Mouse (Mus musculus): ENCODE measurements around the gene Hcn2. TPM values are rescaled to one million over a fixed set of nuclear protein-coding genes. Genes with fewer than 3 reads are reported as not detected.

Hcn2 gene
- total and polyA plus RNA-seq, 2 experiments from 2014 or later = 5.5 to 92.6 TPM

DNA sequence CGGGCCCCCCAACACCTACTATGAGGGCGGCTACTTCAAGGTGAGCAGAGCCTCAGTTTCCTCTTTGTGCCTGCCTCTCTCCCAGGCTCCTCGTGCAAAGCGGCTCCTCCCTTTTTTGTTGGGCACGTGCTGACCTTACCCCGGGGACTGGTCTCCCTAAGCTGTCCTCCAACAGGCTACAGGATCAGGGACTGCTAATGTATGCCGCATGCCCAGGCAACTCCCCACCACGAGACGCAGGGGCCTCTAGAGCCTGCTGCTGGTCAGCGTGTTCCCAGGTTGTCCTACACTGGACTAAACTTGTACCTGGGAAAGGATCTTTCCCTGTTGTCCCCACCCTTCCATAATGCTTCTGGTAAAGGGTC, 33.9 kb upstream of the Hcn2 start:
- WGBS = 0% methylated on average over 9 of the region's 10 CpGs
- peak overlapping the region; percentile 84 for H3K9ac ChIP-seq (replicated peaks; ENCODE audit: low read length)
- DNase-seq (ENCODE audit: low spot score) (no peak), ATAC-seq (no peak)
- peaks cover 34% of the 10 kb centered on the region for H3K36me3 ChIP-seq (ENCODE audit: insufficient read depth, low read length)
- H3K27me3 ChIP-seq (ENCODE audit: insufficient read depth, low read length) = no peaks in the 10 kb centered on the region
- H3K9me3 ChIP-seq (ENCODE audit: low read length) = no peaks in the 10 kb centered on the region
- no peak for TF ChIP-seq CTCF (IDR thresholded peaks at IDR 0.05; ENCODE audit: low read depth)
- H3K4me1 ChIP-seq (ENCODE audit: insufficient read depth, low read length) = peaks cover 17% of the 10 kb centered on the region
- H3K4me2 ChIP-seq (ENCODE audit: low read depth, low read length) = peak overlapping the region; percentile 96
- peak overlapping the region; percentile 73 for H3K4me3 ChIP-seq (ENCODE audit: low read length)
- H3K27ac ChIP-seq = peak overlapping the region; percentile 85

DNA sequence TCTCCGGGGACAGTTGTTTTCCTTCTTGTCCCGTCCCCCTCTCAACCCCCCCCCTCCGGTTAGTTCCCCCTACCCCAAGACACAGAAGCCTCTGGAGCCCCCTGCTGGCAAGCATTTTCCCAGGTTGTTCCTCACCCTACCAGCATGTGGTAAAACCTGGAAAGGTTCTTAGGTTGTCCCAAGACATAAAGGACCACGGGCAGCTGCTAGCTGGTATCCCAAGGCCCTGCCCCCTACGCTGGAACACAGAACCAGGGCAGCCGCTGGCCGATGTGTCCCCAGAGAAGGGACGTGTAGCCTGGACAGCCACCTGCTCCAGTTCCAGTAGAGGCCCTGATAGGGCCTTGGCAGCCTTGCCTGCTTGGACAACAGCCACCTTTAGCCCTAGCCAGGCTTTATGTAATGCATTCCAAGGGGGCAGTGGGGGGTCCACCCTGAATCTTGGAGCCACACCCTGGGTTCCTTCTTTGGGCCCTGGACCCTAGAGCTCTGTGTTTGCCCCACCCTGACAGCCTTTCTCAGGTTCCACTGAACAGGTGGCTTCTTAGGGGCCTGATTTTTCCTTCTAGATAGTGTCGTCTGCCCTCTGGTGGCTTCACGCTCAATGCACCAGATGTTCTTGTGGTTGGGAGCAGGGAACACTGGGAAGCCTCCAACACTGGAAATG, 33.4 kb upstream of the Hcn2 start:
- Histone ChIP-seq H3K4me2 (ENCODE audit: low read depth, low read length) (peak overlapping the region; percentile 96), H3K36me3 (ENCODE audit: insufficient read depth, low read length) (peaks cover 37% of the 10 kb centered on the region), H3K9me3 (ENCODE audit: low read length) (no peaks in the 10 kb centered on the region), H3K9ac (replicated peaks; ENCODE audit: low read length) (peak overlapping the region; percentile 84), H3K4me1 (ENCODE audit: insufficient read depth, low read length) (peaks cover 17% of the 10 kb centered on the region), H3K27me3 (ENCODE audit: insufficient read depth, low read length) (no peaks in the 10 kb centered on the region), H3K4me3 (ENCODE audit: low read length) (peak overlapping the region; percentile 73), H3K27ac (peak overlapping the region; percentile 85)
- DNase-seq (ENCODE audit: low spot score) = peak; percentile 70
- ATAC-seq = no peak
- peak; percentile 64 for TF ChIP-seq CTCF (IDR thresholded peaks at IDR 0.05; ENCODE audit: low read depth)
- WGBS = 2% methylated on average over 10 of the region's 10 CpGs

DNA sequence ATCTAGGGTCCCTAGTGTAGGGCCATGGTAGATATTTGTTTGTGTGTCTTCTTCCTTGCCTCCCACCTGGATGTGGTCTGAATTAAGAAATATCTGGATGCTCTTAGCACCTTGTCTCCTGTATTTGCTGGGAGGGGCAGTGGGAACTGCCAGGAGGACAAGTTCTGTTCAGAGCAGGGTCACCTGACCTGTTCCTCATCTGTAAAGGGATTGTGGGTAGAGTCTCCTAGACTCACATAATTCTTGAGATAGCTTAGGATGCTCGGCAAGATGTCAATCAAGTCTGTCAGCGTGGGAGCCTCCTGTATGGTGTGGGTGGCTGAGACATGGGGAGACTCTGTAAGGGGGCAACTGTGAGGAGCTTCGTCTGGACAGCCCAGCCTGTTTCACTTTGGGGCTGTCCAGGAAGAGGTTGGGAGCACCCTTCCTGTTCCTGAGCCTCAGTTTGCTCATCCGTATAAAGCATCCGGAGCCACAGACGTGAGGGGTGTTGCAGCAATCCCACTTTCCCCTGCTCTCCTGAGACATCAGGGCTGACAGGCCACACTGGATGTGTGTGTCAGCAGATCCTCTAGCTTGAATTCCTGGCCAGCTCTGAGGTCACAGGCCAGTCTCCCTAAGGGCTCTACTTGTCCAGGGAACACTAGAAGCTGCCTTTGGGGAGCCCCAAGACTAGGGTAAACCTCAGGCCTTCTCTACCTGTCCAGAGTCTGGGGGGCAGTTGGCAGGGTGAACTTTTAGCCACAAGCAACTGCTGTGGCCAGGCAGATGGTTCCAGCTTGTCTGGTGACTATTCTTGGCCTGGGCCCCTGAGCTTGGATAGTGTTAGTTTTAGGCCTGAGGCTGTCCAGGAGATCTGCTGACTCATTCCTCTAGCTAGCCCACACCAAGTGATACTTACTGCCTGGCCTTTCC, 32.5 kb upstream of the Hcn2 start:
- WGBS = 88% methylated on average over 6 of the region's 6 CpGs
- Histone ChIP-seq H3K36me3 (ENCODE audit: insufficient read depth, low read length) (peaks cover 44% of the 10 kb centered on the region), H3K4me1 (ENCODE audit: insufficient read depth, low read length) (peaks cover 17% of the 10 kb centered on the region), H3K27me3 (ENCODE audit: insufficient read depth, low read length) (no peaks in the 10 kb centered on the region), H3K4me3 (ENCODE audit: low read length) (peak overlapping the region; percentile 73; the same call in 1 of the 2 replicates), H3K4me2 (ENCODE audit: low read depth, low read length) (peak overlapping the region; percentile 96), H3K27ac (no peak overlapping the region), H3K9me3 (ENCODE audit: low read length) (no peaks in the 10 kb centered on the region), H3K9ac (replicated peaks; ENCODE audit: low read length) (peak overlapping the region; percentile 84; the same call in 1 of the 2 replicates)
- TF ChIP-seq CTCF (IDR thresholded peaks at IDR 0.05; ENCODE audit: low read depth) = no peak
- ATAC-seq = no peak
- DNase-seq (ENCODE audit: low spot score) = no peak

DNA sequence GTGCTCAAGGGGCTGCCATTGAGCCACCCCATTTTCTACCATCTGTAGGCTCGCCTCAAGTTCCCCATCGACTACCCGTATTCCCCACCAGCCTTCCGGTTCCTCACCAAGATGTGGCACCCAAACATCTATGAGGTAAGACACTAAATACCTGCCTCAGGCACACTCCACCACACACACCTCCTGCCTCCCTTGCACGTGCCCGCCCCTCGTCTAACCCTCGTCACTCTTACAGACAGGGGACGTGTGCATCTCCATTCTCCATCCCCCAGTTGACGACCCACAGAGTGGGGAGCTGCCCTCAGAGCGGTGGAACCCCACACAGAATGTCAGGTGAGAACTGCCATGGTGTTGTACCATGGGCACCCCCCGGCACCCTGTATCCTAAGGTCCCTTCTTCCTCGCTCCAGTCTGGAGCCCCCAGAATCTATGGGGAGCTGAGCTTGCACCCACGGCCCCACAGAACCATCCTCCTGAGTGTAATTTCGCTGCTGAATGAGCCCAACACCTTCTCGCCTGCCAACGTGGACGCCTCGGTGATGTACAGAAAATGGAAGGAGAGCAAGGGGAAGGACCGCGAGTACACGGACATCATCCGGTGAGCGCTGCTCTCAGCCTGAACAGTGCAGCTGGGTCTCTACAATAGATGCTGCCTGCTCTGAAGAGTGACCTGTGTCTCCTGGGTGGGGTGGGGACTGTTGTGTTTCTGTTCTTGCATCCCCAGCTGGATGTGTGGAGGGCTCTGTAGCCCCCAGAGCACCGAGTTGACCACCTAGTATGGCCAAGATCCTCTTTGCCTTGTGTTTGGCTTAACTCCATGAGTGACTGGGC, 31.4 kb upstream of the Hcn2 start:
- DNase-seq (ENCODE audit: low spot score) (no peak), ATAC-seq (no peak)
- Histone ChIP-seq H3K9ac (replicated peaks; ENCODE audit: low read length) (no peak overlapping the region), H3K4me2 (ENCODE audit: low read depth, low read length) (no peak overlapping the region), H3K27ac (no peak overlapping the region), H3K36me3 (ENCODE audit: insufficient read depth, low read length) (peaks cover 44% of the 10 kb centered on the region), H3K9me3 (ENCODE audit: low read length) (no peaks in the 10 kb centered on the region), H3K4me3 (ENCODE audit: low read length) (no peak overlapping the region), H3K27me3 (ENCODE audit: insufficient read depth, low read length) (no peaks in the 10 kb centered on the region), H3K4me1 (ENCODE audit: insufficient read depth, low read length) (peaks cover 17% of the 10 kb centered on the region)
- WGBS = 94% methylated on average over 25 of the region's 25 CpGs
- no peak for TF ChIP-seq CTCF (IDR thresholded peaks at IDR 0.05; ENCODE audit: low read depth)

DNA sequence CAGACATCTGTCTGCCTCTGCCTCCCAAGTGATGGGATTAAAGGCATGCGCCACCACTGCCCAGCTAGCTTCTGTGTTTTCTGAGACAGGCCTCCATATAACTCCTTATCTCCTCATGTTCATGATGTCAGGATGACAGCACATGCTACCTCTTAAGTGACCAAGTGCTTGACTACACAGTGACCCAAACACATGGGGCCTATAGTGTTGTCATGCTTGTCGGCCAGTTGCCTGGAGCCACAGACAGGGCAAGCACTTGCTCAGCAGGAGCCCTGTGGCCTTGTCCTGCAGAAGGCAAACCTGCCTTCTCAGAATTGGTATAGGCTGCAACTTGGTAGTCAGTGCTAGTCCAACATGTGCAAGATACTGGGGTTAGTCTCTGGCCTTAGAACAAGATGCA, 30.2 kb upstream of the Hcn2 start:
- H3K27ac ChIP-seq = no peak overlapping the region
- ATAC-seq = no peak
- 88% methylated on average over 2 of the region's 2 CpGs for WGBS
- DNase-seq (ENCODE audit: low spot score) = no peak
- H3K9ac ChIP-seq (replicated peaks; ENCODE audit: low read length) = no peak overlapping the region
- H3K4me1 ChIP-seq (ENCODE audit: insufficient read depth, low read length) = peaks cover 11% of the 10 kb centered on the region
- no peak for TF ChIP-seq CTCF (IDR thresholded peaks at IDR 0.05; ENCODE audit: low read depth)
- no peaks in the 10 kb centered on the region for H3K9me3 ChIP-seq (ENCODE audit: low read length)
- no peak overlapping the region for H3K4me3 ChIP-seq (ENCODE audit: low read length)
- no peak overlapping the region for H3K4me2 ChIP-seq (ENCODE audit: low read depth, low read length)
- peaks cover 44% of the 10 kb centered on the region for H3K36me3 ChIP-seq (ENCODE audit: insufficient read depth, low read length)
- no peaks in the 10 kb centered on the region for H3K27me3 ChIP-seq (ENCODE audit: insufficient read depth, low read length)

DNA sequence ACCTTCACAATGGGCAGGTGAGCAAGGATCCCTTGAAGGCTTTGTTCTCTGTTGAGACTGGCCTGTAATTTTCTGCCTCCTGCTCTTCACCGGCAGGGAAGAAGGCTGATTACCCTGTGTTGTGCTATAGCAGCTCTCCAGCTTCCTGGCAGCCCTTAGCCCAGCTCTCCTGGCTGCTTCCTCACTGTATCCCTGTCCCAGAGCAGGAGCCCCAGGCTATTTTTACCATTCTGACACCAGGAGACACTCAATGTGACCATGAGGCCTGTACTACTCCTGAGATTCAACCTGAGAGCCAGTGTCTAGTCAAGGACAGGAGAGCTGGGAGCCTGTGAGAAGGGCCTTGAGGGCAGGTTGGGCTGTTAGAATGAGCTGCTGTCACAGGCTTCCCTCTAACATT, 29.7 kb upstream of the Hcn2 start:
- H3K4me2 ChIP-seq (ENCODE audit: low read depth, low read length) = no peak overlapping the region
- WGBS = 100% methylated on average over 1 of the region's 1 CpGs
- TF ChIP-seq CTCF (IDR thresholded peaks at IDR 0.05; ENCODE audit: low read depth) = no peak

More for the DNA sequence above, 29.7 kb upstream of the Hcn2 start:
- peaks cover 10% of the 10 kb centered on the region for H3K4me1 ChIP-seq (ENCODE audit: insufficient read depth, low read length)
- H3K9me3 ChIP-seq (ENCODE audit: low read length) = no peaks in the 10 kb centered on the region
- H3K4me3 ChIP-seq (ENCODE audit: low read length) = no peak overlapping the region
- ATAC-seq = no peak
- peaks cover 44% of the 10 kb centered on the region for H3K36me3 ChIP-seq (ENCODE audit: insufficient read depth, low read length)
- no peak overlapping the region for H3K9ac ChIP-seq (replicated peaks; ENCODE audit: low read length)
- no peak overlapping the region for H3K27ac ChIP-seq
- no peaks in the 10 kb centered on the region for H3K27me3 ChIP-seq (ENCODE audit: insufficient read depth, low read length)
- no peak for DNase-seq (ENCODE audit: low spot score)
